Mouse (Mus musculus): ENCODE results near the gene Defa28.
"Not testable (repeated sequence)": the region's sequence is repeated elsewhere in the genome, so short reads cannot be mapped to it uniquely, and the experiment has no call there.

Gene Defa28

GRCm38 (mm10) chr8:21582706-21583105, at the start of gene Defa28:
Gene Defa28 (plus strand): TSS chr8:21583006.
- DNase-seq (ENCODE audit: low read depth, low spot score) = not testable (repeated sequence)

- not testable (repeated sequence) for DNase-seq (ENCODE audit: low read depth, low spot score)
Measured at GRCm38 (mm10) chr8:21565086-21565485, 17.7 kb upstream of the Defa28 start, which contains the start of gene Defa37. Gene Defa37 (plus strand): TSS chr8:21565386.

GRCm38 (mm10) chr8:21594408-21594807, 11.6 kb downstream of the Defa28 start, which contains the start of gene Gm7861:
Gene Gm7861 (minus strand): TSS chr8:21594508.
- not testable (repeated sequence) for DNase-seq (ENCODE audit: low read depth, low spot score)

- DNase-seq (ENCODE audit: low read depth, low spot score) = not testable (repeated sequence)
Measured at GRCm38 (mm10) chr8:21617883-21618282, 35.1 kb downstream of the Defa28 start, which contains the start of gene Defa26. Gene Defa26 (plus strand): TSS chr8:21618183.

Measured in WW6 (cell line).